ENCODE assay signal across 8 mouse cellular contexts in genomic region chr3:58525652-58526407, GRCm38 (mm10). TPM values are rescaled to one million over a fixed set of nuclear protein-coding genes. Genes with fewer than 3 reads are reported as not detected.
DNase-seq lines count a peak whose midpoint lies in the region; ATAC-seq and TF ChIP-seq lines count a peak whose summit lies in the region.

Gene Eif2a (plus strand): TSS chr3:58525821.
Gene Serp1 (minus strand): TSS chr3:58525892.

- peaks cover 23 to 47% of the 10 kb centered on the region in 2 experiments for H3K36me3 ChIP-seq in CH12.LX (replicated peaks in 1 of 2; ENCODE audit: control insufficient read depth in 1 of 2, insufficient read depth in 1 of 2, low read length in 1 of 2)
- peaks cover 3% of the 10 kb centered on the region; the same call in 1 of the 2 replicates for H3K36me3 ChIP-seq in forebrain, embryonic 11.5 days (ENCODE audit: control insufficient read depth, insufficient read depth, low read length)
- peaks cover 11% of the 10 kb centered on the region for H3K36me3 ChIP-seq in heart, embryonic 16.5 days (ENCODE audit: control insufficient read depth, insufficient read depth)
- H3K36me3 ChIP-seq in liver, embryonic 15.5 days (replicated peaks): peaks cover 24% of the 10 kb centered on the region
- peaks cover 20% of the 10 kb centered on the region for H3K36me3 ChIP-seq in neural tube, embryonic 12.5 days

- H3K9ac ChIP-seq in CH12.LX (ENCODE audit: insufficient read depth, low read depth): peak within 1 kb of the TSS; percentile 100
- peak within 1 kb of the TSS; percentile 92 for H3K9ac ChIP-seq in forebrain, embryonic 11.5 days (ENCODE audit: low read length)
- peak within 1 kb of the TSS; percentile 99 for H3K9ac ChIP-seq in heart, embryonic 16.5 days (ENCODE audit: low read length)
- H3K9ac ChIP-seq in liver, embryonic 15.5 days: peak within 1 kb of the TSS; percentile 98
- peak within 1 kb of the TSS; percentile 92 for H3K9ac ChIP-seq in neural tube, embryonic 12.5 days

- TF ChIP-seq CTCF in CH12.LX (conservative IDR thresholded peaks at IDR 0.05 in 1 of 2, IDR thresholded peaks at IDR 0.05 in 1 of 2; ENCODE audit: low read depth in 2 of 2, low read length in 2 of 2): no peak

- TF ChIP-seq POLR2A in CH12.LX (IDR thresholded peaks at IDR 0.05; ENCODE audit: low read depth, low read length): peak; percentile 98

- TF ChIP-seq RAD21 in CH12.LX (IDR thresholded peaks at IDR 0.05; ENCODE audit: low read depth, low read length): no peak

- in situ Hi-C loops in CH12.LX (cut with MboI; ENCODE audit: low pct_ligation_motif_present, low pct_unique_long_range_greater_than_20kb, low sequenced_read_pairs): no loop called here

- H3K27me3 ChIP-seq in CH12.LX (replicated peaks): no peaks in the 10 kb centered on the region
- H3K27me3 ChIP-seq in forebrain, embryonic 11.5 days (ENCODE audit: control insufficient read depth, insufficient read depth, low read length): no peaks in the 10 kb centered on the region
- no peaks in the 10 kb centered on the region for H3K27me3 ChIP-seq in heart, embryonic 16.5 days (ENCODE audit: control insufficient read depth, insufficient read depth, low read length)
- no peaks in the 10 kb centered on the region for H3K27me3 ChIP-seq in liver, embryonic 15.5 days
- no peaks in the 10 kb centered on the region for H3K27me3 ChIP-seq in neural tube, embryonic 12.5 days (replicated peaks)

- ATAC-seq in forebrain, embryonic 11.5 days (replicated peaks; ENCODE audit: low FRiP score): peak; percentile 99
- ATAC-seq in heart, embryonic 16.5 days (replicated peaks; ENCODE audit: extremely low read depth, insufficient read depth, low FRiP score): peak; percentile 99
- ATAC-seq in liver, embryonic 15.5 days (ENCODE audit: insufficient read depth): peak; percentile 98
- ATAC-seq in neural tube, embryonic 12.5 days (ENCODE audit: low FRiP score, low read depth): peak; percentile 99

- H3K4me1 ChIP-seq in CH12.LX (ENCODE audit: control insufficient read depth in 1 of 2, insufficient read depth in 2 of 2): peaks cover 5 to 34% of the 10 kb centered on the region in 2 experiments; a peak in 3 of 4 replicates
- H3K4me1 ChIP-seq in forebrain, embryonic 11.5 days (replicated peaks; ENCODE audit: control insufficient read depth, insufficient read depth, low read length): peaks cover 3% of the 10 kb centered on the region; the same call in 1 of the 2 replicates
- peaks cover 10% of the 10 kb centered on the region for H3K4me1 ChIP-seq in heart, embryonic 16.5 days (ENCODE audit: control insufficient read depth, insufficient read depth, low read length)
- H3K4me1 ChIP-seq in liver, embryonic 15.5 days (replicated peaks): peaks cover 23% of the 10 kb centered on the region
- H3K4me1 ChIP-seq in neural tube, embryonic 12.5 days: peaks cover 15% of the 10 kb centered on the region

- H3K4me2 ChIP-seq in CH12.LX (ENCODE audit: insufficient read depth, low read depth, poor library complexity, severe bottlenecking): peak within 1 kb of the TSS; percentile 65; the same call in 1 of the 2 replicates
- H3K4me2 ChIP-seq in forebrain, embryonic 11.5 days (ENCODE audit: low read depth, low read length, severe bottlenecking): peak within 1 kb of the TSS; percentile 62
- peak within 1 kb of the TSS; percentile 92 for H3K4me2 ChIP-seq in heart, embryonic 16.5 days (ENCODE audit: low read depth, low read length)
- peak within 1 kb of the TSS; percentile 85 for H3K4me2 ChIP-seq in liver, embryonic 15.5 days
- peak within 1 kb of the TSS; percentile 75 for H3K4me2 ChIP-seq in neural tube, embryonic 12.5 days (replicated peaks)

- TF ChIP-seq EP300 in CH12.LX (IDR thresholded peaks at IDR 0.05; ENCODE audit: low read length): no peak

- dilution Hi-C loops in CH12.LX (cut with MboI; ENCODE audit: extremely low pct_ligation_motif_present, extremely low pct_unique_long_range_greater_than_20kb, low sequenced_read_pairs): no loop called here

- peak; percentile 97 for DNase-seq in CH12.LX (ENCODE audit: extremely low read depth)
- DNase-seq in c-Kit-positive CD71-positive TER-119-negative erythroid progenitor cells, embryonic 14.5 days (ENCODE audit: low read depth): peak; percentile 96
- peak; percentile 99 for DNase-seq in forebrain, embryonic 11.5 days (ENCODE audit: low spot score)
- peak; percentile 99 for DNase-seq in kidney, postnatal 36 days
- peak; percentile 98 for DNase-seq in telencephalon, adult 2 months (ENCODE audit: low read depth, low spot score)

- no peaks in the 10 kb centered on the region for H3K9me3 ChIP-seq in CH12.LX (replicated peaks; ENCODE audit: low read length)
- H3K9me3 ChIP-seq in forebrain, embryonic 11.5 days (ENCODE audit: control insufficient read depth, low read length): no peaks in the 10 kb centered on the region
- no peaks in the 10 kb centered on the region for H3K9me3 ChIP-seq in heart, embryonic 16.5 days (replicated peaks; ENCODE audit: control insufficient read depth, low read length)
- H3K9me3 ChIP-seq in liver, embryonic 15.5 days (replicated peaks): no peaks in the 10 kb centered on the region
- H3K9me3 ChIP-seq in neural tube, embryonic 12.5 days: no peaks in the 10 kb centered on the region

- peak within 1 kb of the TSS; percentile 93 for H3K27ac ChIP-seq in CH12.LX (ENCODE audit: insufficient read depth, low read depth)
- peak within 1 kb of the TSS; percentile 80 for H3K27ac ChIP-seq in forebrain, embryonic 11.5 days (ENCODE audit: low read depth, low read length)
- H3K27ac ChIP-seq in heart, embryonic 16.5 days (ENCODE audit: low read length): peak within 1 kb of the TSS; percentile 95
- H3K27ac ChIP-seq in liver, embryonic 15.5 days (replicated peaks): peak within 1 kb of the TSS; percentile 92
- H3K27ac ChIP-seq in neural tube, embryonic 12.5 days: peak within 1 kb of the TSS; percentile 83

- H3K4me3 ChIP-seq in CH12.LX (replicated peaks in 1 of 3; ENCODE audit: low read depth in 2 of 3, low read length in 2 of 3, poor library complexity in 1 of 3): peak within 1 kb of the TSS; percentile 91 to 99 (median 99)
- H3K4me3 ChIP-seq in forebrain, embryonic 11.5 days (ENCODE audit: low read depth, low read length): peak within 1 kb of the TSS; percentile 71
- H3K4me3 ChIP-seq in heart, embryonic 16.5 days (ENCODE audit: low read length): peak within 1 kb of the TSS; percentile 98
- peak within 1 kb of the TSS; percentile 98 for H3K4me3 ChIP-seq in liver, embryonic 15.5 days (replicated peaks)
- H3K4me3 ChIP-seq in neural tube, embryonic 12.5 days: peak within 1 kb of the TSS; percentile 90

- H3K79me2 ChIP-seq in CH12.LX (replicated peaks; ENCODE audit: control insufficient read depth, extremely low read depth, insufficient read depth, poor library complexity, severe bottlenecking): peaks cover 82% of the 10 kb centered on the region

- WGBS in forebrain, embryonic 11.5 days: under 1% methylated on average over 57 of the region's 57 CpGs
- WGBS in heart, embryonic 16.5 days: under 1% methylated on average over 57 of the region's 57 CpGs
- WGBS in liver, embryonic 15.5 days (ENCODE audit: insufficient replicate concordance): under 1% methylated on average over 57 of the region's 57 CpGs
- WGBS in neural tube, embryonic 12.5 days: under 1% methylated on average over 57 of the region's 57 CpGs

TF ChIP-seq in CH12.LX, 34 proteins besides CTCF, POLR2A, EP300 and RAD21 (continues in another document):
- TF ChIP-seq PAX5 (IDR thresholded peaks at IDR 0.05; ENCODE audit: low read length) (no peak), UBTF (IDR thresholded peaks at IDR 0.05; ENCODE audit: low read depth, low read length) (peak; percentile 83; the same call in 1 of the 2 replicates), MXI1 (IDR thresholded peaks at IDR 0.05; ENCODE audit: low read depth, low read length) (peak; percentile 92; the same call in 1 of the 2 replicates), RCOR1 (conservative IDR thresholded peaks at IDR 0.05; ENCODE audit: low read depth, low read length) (no peak), ZMIZ1 (IDR thresholded peaks at IDR 0.05; ENCODE audit: low read depth, low read length) (peak; percentile 96), MAFK (IDR thresholded peaks at IDR 0.05; ENCODE audit: insufficient replicate concordance, low read length) (0 out of 2 replicates have a peak, but pooled peaks have one; percentile 25), MYC (IDR thresholded peaks at IDR 0.05; ENCODE audit: low read depth, low read length) (peak; percentile 84), CHD1 (IDR thresholded peaks at IDR 0.05; ENCODE audit: low read depth, low read length) (no peak), USF2 (conservative IDR thresholded peaks at IDR 0.05; ENCODE audit: low read depth, low read length) (no peak), MEF2A (IDR thresholded peaks at IDR 0.05; ENCODE audit: borderline replicate concordance, low read depth, low read length) (peak; percentile 65), CHD2 (IDR thresholded peaks at IDR 0.05; ENCODE audit: low read length) (peak; percentile 91), IRF4 (IDR thresholded peaks at IDR 0.05; ENCODE audit: low read depth, low read length) (no peak; the same call in none of the 2 replicates), E2F4 (IDR thresholded peaks at IDR 0.05; ENCODE audit: insufficient replicate concordance, low read depth, low read length) (no peak), USF1 (IDR thresholded peaks at IDR 0.05; ENCODE audit: low read depth, low read length) (peak; percentile 49; the same call in 1 of the 2 replicates), ELF1 (IDR thresholded peaks at IDR 0.05; ENCODE audit: low read depth, low read length) (peak; percentile 95), MAZ (IDR thresholded peaks at IDR 0.05; ENCODE audit: low read depth, low read length) (peak; percentile 80; the same call in 1 of the 2 replicates)

RNA-seq across cellular contexts. Expression of gene Eif2a, which starts in this region (rescaled TPM):
- total RNA-seq in CH12.LX (2012; rRNA removed) (107 and 119 TPM in 2 replicates), CH12.LX (2014; rRNA removed) (215 and 241 TPM in 2 replicates)
- polyA plus RNA-seq in CH12.LX (2012; ENCODE audit: insufficient read length, low read depth): 116 and 117 TPM in 2 replicates
- 58.9 and 61.9 TPM in 2 replicates for polyA plus RNA-seq in forebrain, embryonic 11.5 days (2014; fragmentation: Nextera tagmentation; extraction: Ambion mirVana)
- polyA plus RNA-seq in heart, embryonic 16.5 days (2015; fragmentation: Nextera tagmentation; extraction: Ambion mirVana): 32.7 and 35.7 TPM in 2 replicates
- polyA plus RNA-seq in liver, embryonic 15.5 days (2015; fragmentation: Nextera tagmentation; extraction: Ambion mirVana): 23.5 and 25.8 TPM in 2 replicates
- polyA plus RNA-seq in neural tube, embryonic 12.5 days (2016; fragmentation: Nextera tagmentation; extraction: Ambion mirVana): 47.4 and 49.8 TPM in 2 replicates

RNA-seq across cellular contexts. Expression of gene Serp1, which starts in this region (rescaled TPM):
- 210 and 219 TPM in 2 replicates for total RNA-seq in CH12.LX (2012; rRNA removed)
- 470 and 509 TPM in 2 replicates for total RNA-seq in CH12.LX (2014; rRNA removed)
- 252 and 298 TPM in 2 replicates for polyA plus RNA-seq in CH12.LX (2012; ENCODE audit: insufficient read length, low read depth)
- 136 and 140 TPM in 2 replicates for polyA plus RNA-seq in forebrain, embryonic 11.5 days (2014; fragmentation: Nextera tagmentation; extraction: Ambion mirVana)
- polyA plus RNA-seq in heart, embryonic 16.5 days (2015; fragmentation: Nextera tagmentation; extraction: Ambion mirVana): 85.6 and 98.4 TPM in 2 replicates
- polyA plus RNA-seq in liver, embryonic 15.5 days (2015; fragmentation: Nextera tagmentation; extraction: Ambion mirVana): 101 and 105 TPM in 2 replicates
- 109 and 116 TPM in 2 replicates for polyA plus RNA-seq in neural tube, embryonic 12.5 days (2016; fragmentation: Nextera tagmentation; extraction: Ambion mirVana)

Comparison
In these comparisons a context has a peak if more than half of its experiments do, and no peak if none do; other contexts are left out.
1. Peak in every context shown above with its lines: DNase-seq, ATAC-seq, H3K4me3 ChIP-seq and H3K27ac ChIP-seq.